Mouse (Mus musculus): Measurements from ENCODE around the gene Fcrl1. TPM values are rescaled to one million over a fixed set of nuclear protein-coding genes. Genes with fewer than 3 reads are reported as not detected.
A peak's percentile ranks its signal among the peaks of the same experiment; 100 is the strongest.

The Fcrl1 gene
- total and polyA plus RNA-seq, 2 experiments from 2014 or later = 0.22 TPM; not detected in 1

DNA sequence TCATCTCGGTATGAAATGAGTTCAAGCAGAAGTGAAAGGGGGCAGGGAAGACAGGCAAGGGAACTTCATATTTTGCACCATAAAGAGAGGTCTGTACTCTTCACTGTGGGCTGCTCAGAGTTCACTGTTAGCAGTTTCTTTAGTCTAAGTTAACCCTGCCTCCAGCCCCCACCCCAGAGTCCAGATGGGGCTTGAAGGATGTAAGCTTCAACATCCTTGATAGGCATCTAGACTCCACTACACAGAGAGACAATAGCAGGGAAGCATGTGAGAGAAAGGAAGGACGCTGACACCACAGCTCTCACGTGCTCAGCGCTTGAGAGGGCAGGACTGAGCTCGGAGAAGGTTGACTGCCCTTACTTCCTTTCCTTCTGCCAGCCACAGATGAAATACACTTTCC lies 25.1 kb downstream of the Fcrl1 start:
- no peak for DNase-seq (ENCODE audit: low spot score)
- H3K9ac ChIP-seq (replicated peaks; ENCODE audit: low read length, poor library complexity, severe bottlenecking) = no peak overlapping the region
- no peak overlapping the region for H3K4me3 ChIP-seq (ENCODE audit: low read depth, low read length)
- 63% methylated on average over 5 of the region's 5 CpGs for WGBS
- no peak overlapping the region for H3K4me2 ChIP-seq (ENCODE audit: low read depth, low read length, poor library complexity, severe bottlenecking)
- no peak overlapping the region for H3K27ac ChIP-seq (ENCODE audit: low read depth, low read length)
- no peaks in the 10 kb centered on the region for H3K9me3 ChIP-seq (ENCODE audit: low read length)
- H3K4me1 ChIP-seq (ENCODE audit: insufficient read depth, low read length) = no peaks in the 10 kb centered on the region
- no peak for TF ChIP-seq CTCF (IDR thresholded peaks at IDR 0.05)
- ATAC-seq (ENCODE audit: low FRiP score) = no peak
- H3K27me3 ChIP-seq (ENCODE audit: insufficient read depth, low read length) = no peaks in the 10 kb centered on the region
- H3K36me3 ChIP-seq (ENCODE audit: insufficient read depth, low read length) = no peaks in the 10 kb centered on the region

DNA sequence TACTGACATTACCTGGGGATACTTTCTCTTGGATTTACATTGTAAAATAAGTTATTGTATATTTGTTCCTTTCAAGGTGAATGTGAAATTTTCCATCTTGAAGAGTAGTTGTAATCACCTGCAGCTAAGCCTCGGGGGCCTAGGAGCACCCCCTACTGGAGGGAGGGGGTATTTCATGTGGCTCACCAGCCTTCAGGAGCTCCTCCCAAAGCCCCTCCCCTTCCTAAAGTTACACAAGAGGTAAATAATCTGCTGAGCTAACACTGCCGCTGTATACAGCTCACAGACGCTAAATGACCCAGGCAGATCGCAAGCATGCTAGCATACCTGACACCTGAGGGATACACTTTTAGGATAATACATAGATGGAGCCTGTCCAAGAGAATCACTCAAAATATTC lies 32.0 kb downstream of the Fcrl1 start:
- Histone ChIP-seq H3K36me3 (ENCODE audit: insufficient read depth, low read length) (no peaks in the 10 kb centered on the region), H3K4me1 (ENCODE audit: insufficient read depth, low read length) (no peaks in the 10 kb centered on the region), H3K27ac (ENCODE audit: low read depth, low read length) (no peak overlapping the region), H3K27me3 (ENCODE audit: insufficient read depth, low read length) (no peaks in the 10 kb centered on the region), H3K4me3 (ENCODE audit: low read depth, low read length) (no peak overlapping the region), H3K9ac (replicated peaks; ENCODE audit: low read length, poor library complexity, severe bottlenecking) (no peak overlapping the region), H3K9me3 (ENCODE audit: low read length) (no peaks in the 10 kb centered on the region), H3K4me2 (ENCODE audit: low read depth, low read length, poor library complexity, severe bottlenecking) (no peak overlapping the region)
- no peak for ATAC-seq (ENCODE audit: low FRiP score)
- DNase-seq (ENCODE audit: low spot score) = no peak
- TF ChIP-seq CTCF (IDR thresholded peaks at IDR 0.05) = peak; percentile 29; the same call in 1 of the 2 replicates
- 35% methylated on average over 4 of the region's 4 CpGs for WGBS

DNA sequence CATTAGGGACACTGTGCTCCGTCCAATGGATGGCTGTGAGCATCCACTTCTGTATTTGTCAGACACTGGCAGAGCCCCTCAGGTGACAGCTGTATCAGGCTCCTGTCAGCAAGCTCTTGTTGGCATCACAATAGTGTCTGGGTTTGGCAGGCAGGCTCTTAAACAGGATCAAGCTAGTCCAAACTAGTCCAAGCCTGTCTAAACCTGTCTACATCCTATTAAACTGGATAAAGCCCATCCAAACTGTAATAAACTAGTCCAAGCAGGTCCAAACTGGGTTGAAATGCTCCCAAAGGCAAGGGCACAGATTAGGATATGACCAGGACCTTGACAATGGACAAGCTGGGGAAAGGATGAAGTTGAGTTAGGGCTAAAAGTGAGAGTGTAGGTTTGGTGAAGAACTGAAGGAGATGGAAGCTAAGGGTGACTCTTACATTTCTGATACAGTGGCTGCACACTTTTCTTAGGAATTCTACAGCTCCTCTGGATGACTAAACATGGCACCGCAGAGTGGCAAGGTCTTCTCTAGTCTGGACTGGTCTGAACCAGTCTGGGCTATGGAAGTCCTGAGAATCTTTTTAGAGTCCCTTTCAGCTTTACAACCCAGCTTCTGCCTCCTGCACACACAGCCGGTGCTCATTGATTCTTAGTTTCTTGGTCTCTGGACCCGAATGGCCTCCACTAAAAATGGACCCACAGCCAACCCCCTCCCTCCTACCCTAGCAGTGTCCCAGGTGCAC lies 33.2 kb downstream of the Fcrl1 start:
- DNase-seq (ENCODE audit: low spot score) = no peak
- ATAC-seq (ENCODE audit: low FRiP score) = no peak
- Histone ChIP-seq H3K9me3 (ENCODE audit: low read length) (no peaks in the 10 kb centered on the region), H3K4me2 (ENCODE audit: low read depth, low read length, poor library complexity, severe bottlenecking) (no peak overlapping the region), H3K4me1 (ENCODE audit: insufficient read depth, low read length) (no peaks in the 10 kb centered on the region), H3K4me3 (ENCODE audit: low read depth, low read length) (no peak overlapping the region), H3K36me3 (ENCODE audit: insufficient read depth, low read length) (no peaks in the 10 kb centered on the region), H3K9ac (replicated peaks; ENCODE audit: low read length, poor library complexity, severe bottlenecking) (no peak overlapping the region), H3K27ac (ENCODE audit: low read depth, low read length) (no peak overlapping the region), H3K27me3 (ENCODE audit: insufficient read depth, low read length) (no peaks in the 10 kb centered on the region)
- no peak for TF ChIP-seq CTCF (IDR thresholded peaks at IDR 0.05)
- WGBS = 82% methylated on average over 4 of the region's 4 CpGs

DNA sequence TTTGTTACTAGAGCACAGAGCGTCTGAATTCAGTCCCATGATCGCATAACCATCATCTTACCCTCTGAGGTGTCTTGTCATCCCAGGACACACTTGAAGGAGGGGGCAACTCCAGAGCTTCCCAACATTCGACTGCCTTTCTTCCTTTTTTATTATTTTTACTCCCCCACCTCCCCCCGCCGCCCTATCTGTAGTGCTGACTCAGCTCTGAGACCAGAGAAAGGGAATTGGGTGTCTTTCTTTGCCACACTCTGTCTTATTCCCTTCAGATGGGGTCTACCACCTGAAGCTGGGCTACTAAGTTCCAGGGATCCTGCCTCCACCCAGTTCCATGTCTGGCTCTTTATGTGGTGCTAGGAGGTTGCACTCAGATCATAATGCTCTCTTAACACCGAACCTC lies 34.4 kb downstream of the Fcrl1 start:
- no peaks in the 10 kb centered on the region for H3K9me3 ChIP-seq (ENCODE audit: low read length)
- H3K4me3 ChIP-seq (ENCODE audit: low read depth, low read length) = no peak overlapping the region
- no peaks in the 10 kb centered on the region for H3K36me3 ChIP-seq (ENCODE audit: insufficient read depth, low read length)
- no peak overlapping the region for H3K4me2 ChIP-seq (ENCODE audit: low read depth, low read length, poor library complexity, severe bottlenecking)
- WGBS = 89% methylated on average over 6 of the region's 6 CpGs
- DNase-seq (ENCODE audit: low spot score) (no peak), ATAC-seq (ENCODE audit: low FRiP score) (no peak)
- no peaks in the 10 kb centered on the region for H3K4me1 ChIP-seq (ENCODE audit: insufficient read depth, low read length)
- no peak for TF ChIP-seq CTCF (IDR thresholded peaks at IDR 0.05)
- no peak overlapping the region for H3K9ac ChIP-seq (replicated peaks; ENCODE audit: low read length, poor library complexity, severe bottlenecking)
- H3K27me3 ChIP-seq (ENCODE audit: insufficient read depth, low read length) = no peaks in the 10 kb centered on the region
- no peak overlapping the region for H3K27ac ChIP-seq (ENCODE audit: low read depth, low read length)

DNA sequence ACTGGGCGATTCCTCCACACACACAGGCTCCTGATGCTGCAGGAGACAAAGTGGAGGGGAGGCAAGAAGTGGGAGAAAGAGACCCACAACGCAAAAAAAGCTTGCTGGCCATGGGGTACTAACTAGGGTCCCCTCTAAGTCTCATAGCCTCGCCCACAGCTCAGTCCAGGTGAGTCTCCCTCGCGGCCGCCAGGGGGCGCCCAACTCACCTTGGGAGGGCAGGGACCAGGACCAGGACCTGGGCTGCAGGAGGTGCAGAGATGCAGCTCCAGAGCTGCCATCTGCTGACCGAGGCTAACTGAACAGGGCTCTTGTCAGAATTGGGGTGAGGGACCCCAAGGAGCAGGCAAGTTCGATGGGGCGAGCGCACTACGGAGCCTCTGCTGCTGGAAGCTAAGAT lies 35.0 kb downstream of the Fcrl1 start:
- Histone ChIP-seq H3K27ac (ENCODE audit: low read depth, low read length) (no peak overlapping the region), H3K4me2 (ENCODE audit: low read depth, low read length, poor library complexity, severe bottlenecking) (no peak overlapping the region), H3K27me3 (ENCODE audit: insufficient read depth, low read length) (no peaks in the 10 kb centered on the region), H3K36me3 (ENCODE audit: insufficient read depth, low read length) (no peaks in the 10 kb centered on the region), H3K9me3 (ENCODE audit: low read length) (no peaks in the 10 kb centered on the region), H3K4me3 (ENCODE audit: low read depth, low read length) (no peak overlapping the region), H3K4me1 (ENCODE audit: insufficient read depth, low read length) (no peaks in the 10 kb centered on the region), H3K9ac (replicated peaks; ENCODE audit: low read length, poor library complexity, severe bottlenecking) (no peak overlapping the region)
- 11% methylated on average over 12 of the region's 12 CpGs for WGBS
- DNase-seq (ENCODE audit: low spot score) = peak; percentile 27
- TF ChIP-seq CTCF (IDR thresholded peaks at IDR 0.05) = peak; percentile 77
- ATAC-seq (ENCODE audit: low FRiP score) = peak; percentile 52; the same call in 1 of the 2 replicates

DNA sequence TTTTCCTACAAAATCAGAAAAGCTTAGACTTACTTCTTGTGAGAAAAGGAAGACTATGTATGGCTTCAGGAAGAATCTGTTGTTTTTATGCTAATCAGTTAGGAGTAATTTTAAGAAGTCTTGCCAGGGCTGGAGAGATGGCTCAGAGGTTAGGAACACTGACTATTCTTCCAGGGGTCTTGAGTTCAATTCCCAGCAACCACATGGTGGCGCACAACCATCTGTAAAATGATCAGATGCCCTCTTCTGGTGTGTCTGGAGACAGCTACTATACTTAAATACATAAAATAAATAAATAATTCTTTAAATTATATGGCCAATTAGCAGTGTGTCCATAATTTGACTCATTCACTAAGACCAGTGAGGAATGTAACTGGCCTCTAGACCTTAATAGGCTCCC lies 44.5 kb downstream of the Fcrl1 start:
- Histone ChIP-seq H3K4me3 (ENCODE audit: low read depth, low read length) (no peak overlapping the region), H3K4me2 (ENCODE audit: low read depth, low read length, poor library complexity, severe bottlenecking) (no peak overlapping the region), H3K9me3 (ENCODE audit: low read length) (no peaks in the 10 kb centered on the region), H3K36me3 (ENCODE audit: insufficient read depth, low read length) (no peaks in the 10 kb centered on the region), H3K27me3 (ENCODE audit: insufficient read depth, low read length) (no peaks in the 10 kb centered on the region), H3K4me1 (ENCODE audit: insufficient read depth, low read length) (no peaks in the 10 kb centered on the region), H3K27ac (ENCODE audit: low read depth, low read length) (no peak overlapping the region), H3K9ac (replicated peaks; ENCODE audit: low read length, poor library complexity, severe bottlenecking) (no peak overlapping the region)
- peak; percentile 9; the same call in 1 of the 2 replicates for TF ChIP-seq CTCF (IDR thresholded peaks at IDR 0.05)
- ATAC-seq (ENCODE audit: low FRiP score) (no peak), DNase-seq (ENCODE audit: low spot score) (no peak)
- 62% methylated on average over 1 of the region's 1 CpGs for WGBS
